Mouse (Mus musculus): ENCODE measurements around the gene Siah1b.

DNA sequence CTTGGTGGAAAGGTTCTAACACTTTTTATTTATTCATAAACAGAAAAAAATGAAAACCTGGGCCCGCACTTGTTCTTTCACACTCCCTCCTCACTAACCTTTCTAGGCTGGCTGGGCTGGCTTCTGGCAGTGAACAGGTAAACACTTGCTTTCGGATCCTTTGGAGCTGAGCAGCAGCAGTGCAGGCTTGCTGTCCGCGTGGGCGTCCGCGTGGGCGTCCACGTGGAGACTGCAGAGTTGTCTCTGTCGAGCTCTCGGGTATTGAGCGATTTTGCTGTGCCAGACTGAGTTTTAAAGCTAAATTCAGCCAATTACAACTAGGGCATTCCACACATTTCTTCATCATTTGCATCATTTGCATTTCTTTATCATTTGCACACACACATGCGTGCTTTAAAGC, 34.2 kb downstream of the Siah1b start:
- TF ChIP-seq POLR2A (IDR thresholded peaks at IDR 0.05; ENCODE audit: insufficient read length, low read depth) (no peak), MYOD1 (IDR thresholded peaks at IDR 0.05; ENCODE audit: control insufficient read depth in 1 of 3, insufficient read length in 2 of 3, low read depth in 2 of 3) (no peak), SRF (IDR thresholded peaks at IDR 0.05; ENCODE audit: control insufficient read depth, insufficient read length, low read depth) (no peak), CEBPB (IDR thresholded peaks at IDR 0.05; ENCODE audit: insufficient read depth, poor library complexity, severe bottlenecking) (no peak)
